8 mouse cellular contexts compared by ENCODE assay signal in the genomic region with DNA sequence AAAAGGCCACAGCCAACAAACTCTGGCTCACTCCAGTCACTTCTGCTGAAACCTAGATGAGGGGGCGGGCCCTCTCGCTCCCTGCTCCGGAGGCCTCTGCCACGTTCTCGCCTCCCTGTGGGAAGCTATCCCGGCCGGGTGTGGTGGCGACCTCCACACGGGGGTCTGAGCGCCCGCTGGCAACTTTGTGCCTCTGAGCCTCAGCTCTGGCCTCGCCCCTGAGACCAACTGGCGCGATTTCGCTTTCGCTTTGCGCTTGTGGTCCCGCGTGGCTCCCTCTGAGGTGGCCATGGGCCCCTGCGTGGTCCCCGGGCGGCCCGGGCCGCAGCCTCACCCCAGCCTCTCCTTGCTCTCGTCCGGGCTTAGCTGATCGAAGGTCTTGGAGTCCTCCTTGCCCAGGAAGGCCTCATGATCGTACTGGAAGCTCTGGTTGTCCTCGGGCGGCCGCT. TPM values are rescaled to one million over a fixed set of nuclear protein-coding genes. Genes with fewer than 3 reads are reported as not detected.
A peak's percentile ranks its signal among the peaks of the same experiment; 100 is the strongest.
DNase-seq lines count a peak whose midpoint lies in the region; ATAC-seq and TF ChIP-seq lines count a peak whose summit lies in the region.

No protein-coding gene starts in this region.

- H3K4me2 ChIP-seq in forebrain, embryonic 15.5 days (replicated peaks): peak overlapping the region; percentile 94
- H3K4me2 ChIP-seq in hindbrain, postnatal 0 days (ENCODE audit: low read depth, low read length): peak overlapping the region; percentile 74
- H3K4me2 ChIP-seq in liver, embryonic 13.5 days: peak overlapping the region; percentile 87

- H3K27ac ChIP-seq in forebrain, embryonic 15.5 days (replicated peaks): peak overlapping the region; percentile 75
- H3K27ac ChIP-seq in hindbrain, postnatal 0 days: peak overlapping the region; percentile 77
- H3K27ac ChIP-seq in liver, embryonic 13.5 days: peak overlapping the region; percentile 81

- TF ChIP-seq CTCF in hindbrain, postnatal 0 days (IDR thresholded peaks at IDR 0.05; ENCODE audit: low read depth): no peak

- WGBS in forebrain, embryonic 15.5 days: under 1% methylated on average over 31 of the region's 31 CpGs
- WGBS in hindbrain, postnatal 0 days: under 1% methylated on average over 31 of the region's 31 CpGs
- WGBS in liver, embryonic 13.5 days (ENCODE audit: insufficient replicate concordance): under 1% methylated on average over 31 of the region's 31 CpGs

- ATAC-seq in forebrain, embryonic 15.5 days (replicated peaks): peak; percentile 62
- no peak; the same call in 1 of the 2 replicates for ATAC-seq in hindbrain, postnatal 0 days
- peak; percentile 47 for ATAC-seq in liver, embryonic 13.5 days (ENCODE audit: low read depth)

- H3K4me1 ChIP-seq in forebrain, embryonic 15.5 days: peaks cover 22% of the 10 kb centered on the region
- peaks cover 14% of the 10 kb centered on the region for H3K4me1 ChIP-seq in hindbrain, postnatal 0 days (ENCODE audit: insufficient read depth, low read length)
- H3K4me1 ChIP-seq in liver, embryonic 13.5 days (replicated peaks): peaks cover 57% of the 10 kb centered on the region

- DNase-seq in heart, adult 11 months: peak; percentile 97
- no peak for DNase-seq in heart, postnatal 25 days (ENCODE audit: low spot score)
- peak; percentile 63 for DNase-seq in adipocyte (ENCODE audit: low spot score)
- peak; percentile 50 for DNase-seq in hindbrain, postnatal 0 days (ENCODE audit: low spot score)
- DNase-seq in liver, embryonic 13.5 days: peak; percentile 26
- peak; percentile 54 to 55 for DNase-seq in natural killer cell, adult 2 months (ENCODE audit: low spot score in 2 of 2)
- DNase-seq in urinary bladder, postnatal 25 days (ENCODE audit: low spot score): peak; percentile 47

- H3K9ac ChIP-seq in forebrain, embryonic 15.5 days (replicated peaks): peak overlapping the region; percentile 68
- H3K9ac ChIP-seq in hindbrain, postnatal 0 days (replicated peaks; ENCODE audit: low read length): peak overlapping the region; percentile 69
- H3K9ac ChIP-seq in liver, embryonic 13.5 days: peak overlapping the region; percentile 84

- H3K36me3 ChIP-seq in forebrain, embryonic 15.5 days: no peaks in the 10 kb centered on the region
- no peaks in the 10 kb centered on the region for H3K36me3 ChIP-seq in hindbrain, postnatal 0 days (ENCODE audit: insufficient read depth, low read length)
- H3K36me3 ChIP-seq in liver, embryonic 13.5 days: peaks cover 10% of the 10 kb centered on the region

- intact Hi-C loops in heart, postnatal 25 days (cut with DNase I): no loop called here

- peak overlapping the region; percentile 62 for H3K4me3 ChIP-seq in forebrain, embryonic 15.5 days
- H3K4me3 ChIP-seq in hindbrain, postnatal 0 days (ENCODE audit: low read length): peak overlapping the region; percentile 73
- peak overlapping the region; percentile 80 for H3K4me3 ChIP-seq in liver, embryonic 13.5 days (replicated peaks)

- no peaks in the 10 kb centered on the region for H3K9me3 ChIP-seq in forebrain, embryonic 15.5 days
- no peaks in the 10 kb centered on the region for H3K9me3 ChIP-seq in hindbrain, postnatal 0 days (ENCODE audit: low read length)
- no peaks in the 10 kb centered on the region for H3K9me3 ChIP-seq in liver, embryonic 13.5 days (replicated peaks)

- H3K27me3 ChIP-seq in forebrain, embryonic 15.5 days: no peaks in the 10 kb centered on the region
- H3K27me3 ChIP-seq in hindbrain, postnatal 0 days (ENCODE audit: insufficient read depth, low read length): no peaks in the 10 kb centered on the region
- peaks cover 13% of the 10 kb centered on the region; the same call in 1 of the 2 replicates for H3K27me3 ChIP-seq in liver, embryonic 13.5 days

RNA-seq across cellular contexts. Expression of gene Rcn1, which starts 0.5 kb away (rescaled TPM):
- 10 to 100 TPM; 24.7 to 24.8 TPM for total RNA-seq in heart, postnatal 25 days (2021)
- polyA plus RNA-seq in forebrain, embryonic 15.5 days (2015; fragmentation: Nextera tagmentation; extraction: Ambion mirVana): 52.4 and 53.8 TPM in 2 replicates
- 27.7 and 32.5 TPM in 2 replicates for total RNA-seq in hindbrain, postnatal 0 days (2014; rRNA removed)
- 61.2 and 64.2 TPM in 2 replicates for polyA plus RNA-seq in hindbrain, postnatal 0 days (2015; fragmentation: Nextera tagmentation; extraction: Ambion mirVana)
- 29.1 and 31.5 TPM in 2 replicates for polyA plus RNA-seq in liver, embryonic 13.5 days (2015; fragmentation: Nextera tagmentation; extraction: Ambion mirVana)
